Mouse (Mus musculus) heart, embryonic 10.5 days (tissue): Measurements from ENCODE around the gene Taf8. TPM values are rescaled to one million over a fixed set of nuclear protein-coding genes. Genes with fewer than 3 reads are reported as not detected.

ENCODE experiments used
- polyA plus RNA-seq: library from polyadenylated mRNA; unstranded; fragments of >200 nt; fragmentation: Nextera tagmentation; extraction: Ambion mirVana; gene quantifications from 2 replicates; pipeline ENCODE4 v1.2.1, GENCODE M21; 2016

Taf8 gene
- polyA plus RNA-seq, 1 experiment from 2014 or later: 28.5 TPM

Other genes with a start within 250 kb of the Taf8 start
- 86.8 and 99.0 TPM in 2 replicates for gene Mrps10, start 133.4 kb downstream of the Taf8 start, polyA plus RNA-seq
- gene Guca1b, start 116.9 kb downstream of the Taf8 start, polyA plus RNA-seq: 3.2 and 4.7 TPM in 2 replicates
- 2.3 and 3.6 TPM in 2 replicates for gene Guca1a, start 101.7 kb downstream of the Taf8 start, polyA plus RNA-seq
- gene AI661453, start 65.7 kb downstream of the Taf8 start, polyA plus RNA-seq: 0.99 and 1.1 TPM in 2 replicates
- 0.63 and 1.3 TPM in 2 replicates for gene 1700001C19Rik, start 64.9 kb downstream of the Taf8 start, polyA plus RNA-seq
- 552 and 644 TPM in 2 replicates for gene Ccnd3, start 2.8 kb upstream of the Taf8 start, polyA plus RNA-seq
- 37.0 and 43.0 TPM in 2 replicates for gene Bysl, start 109.2 kb upstream of the Taf8 start, polyA plus RNA-seq
- gene Med20, start 109.3 kb upstream of the Taf8 start, polyA plus RNA-seq: 36.5 and 42.8 TPM in 2 replicates
- gene Gm20517, start 109.3 kb upstream of the Taf8 start, polyA plus RNA-seq: 1.6 and 2.1 TPM in 2 replicates
- 3.2 and 4.5 TPM in 2 replicates for gene Usp49, start 128.4 kb upstream of the Taf8 start, polyA plus RNA-seq
- 320 and 356 TPM in 2 replicates for gene Tomm6, start 186.1 kb upstream of the Taf8 start, polyA plus RNA-seq
- 4.6 and 5.2 TPM in 2 replicates for gene Frs3, start 186.7 kb upstream of the Taf8 start, polyA plus RNA-seq
- 0.14 and 0.16 TPM in 2 replicates for gene Gm21981, start 192.2 kb upstream of the Taf8 start, polyA plus RNA-seq
- 0.79 TPM in 1 of 2 replicates, not detected in the other for gene Prickle4, start 192.4 kb upstream of the Taf8 start, polyA plus RNA-seq
- 0.49 and 0.67 TPM in 2 replicates for gene Pgc, start 224.6 kb upstream of the Taf8 start, polyA plus RNA-seq
- 15.3 and 19.3 TPM in 2 replicates for gene Tfeb, start 234.7 kb upstream of the Taf8 start, polyA plus RNA-seq